Mouse (Mus musculus): Measurements from ENCODE around the gene Ccdc130. TPM values are rescaled to one million over a fixed set of nuclear protein-coding genes. Genes with fewer than 3 reads are reported as not detected.

The Ccdc130 gene
- polyA plus RNA-seq, 1 experiment from 2014 or later: 24.0 TPM

DNA sequence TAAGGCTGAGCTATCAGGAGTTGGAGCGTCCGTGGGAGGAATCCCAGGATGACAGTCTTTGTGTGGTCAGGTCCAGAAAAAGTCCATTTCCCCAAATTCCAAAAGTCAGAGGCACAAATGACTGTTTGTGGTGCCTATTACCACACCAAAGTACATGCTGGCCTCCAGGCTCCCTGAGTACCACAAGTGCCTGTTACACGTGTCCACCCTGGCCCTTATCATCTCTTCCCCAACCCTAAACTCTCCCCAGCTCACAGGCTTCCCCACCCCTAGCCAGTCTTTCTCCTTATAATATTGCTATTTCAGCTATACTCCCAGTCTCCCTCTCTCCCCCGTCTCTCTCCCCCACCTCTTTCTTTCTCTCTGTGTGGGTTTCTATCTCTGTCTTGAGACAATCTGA lies 2.1 kb upstream of the Ccdc130 start:
- H3K27me3 ChIP-seq: no peaks in the 10 kb centered on the region; the same call in 1 of the 2 replicates
- H3K4me1 ChIP-seq (replicated peaks): peaks cover 13% of the 10 kb centered on the region
- H3K27ac ChIP-seq: no peak overlapping the region
- WGBS: 93% methylated on average over 4 of the region's 4 CpGs
- H3K36me3 ChIP-seq: peaks cover 5% of the 10 kb centered on the region; the same call in 1 of the 2 replicates
- no peaks in the 10 kb centered on the region for H3K9me3 ChIP-seq
- no peak overlapping the region for H3K4me2 ChIP-seq
- no peak overlapping the region for H3K4me3 ChIP-seq
- ATAC-seq (ENCODE audit: low FRiP score): no peak
- H3K9ac ChIP-seq: no peak overlapping the region

DNA sequence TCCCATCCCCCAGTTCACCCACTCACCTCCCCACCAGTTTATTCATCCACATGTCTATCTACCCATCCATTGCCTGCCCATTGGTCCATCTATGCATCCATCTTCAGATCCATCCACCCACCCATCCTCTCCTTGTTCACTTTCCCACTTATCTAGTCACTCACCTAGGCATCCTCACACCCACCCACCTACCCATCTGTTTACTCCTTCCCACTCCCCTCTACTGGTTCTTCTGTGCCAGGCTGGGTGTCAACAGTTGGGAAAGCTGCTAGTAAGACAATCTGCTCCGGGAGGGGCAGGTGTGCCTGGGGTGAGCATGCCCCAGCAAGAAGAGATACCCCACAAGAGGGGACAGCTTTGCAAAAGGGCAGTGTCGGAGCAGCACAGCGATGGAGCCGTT lies 9.1 kb downstream of the Ccdc130 start:
- WGBS: 94% methylated on average over 4 of the region's 4 CpGs
- peaks cover 81% of the 10 kb centered on the region for H3K36me3 ChIP-seq
- no peak for ATAC-seq (ENCODE audit: low FRiP score)

DNA sequence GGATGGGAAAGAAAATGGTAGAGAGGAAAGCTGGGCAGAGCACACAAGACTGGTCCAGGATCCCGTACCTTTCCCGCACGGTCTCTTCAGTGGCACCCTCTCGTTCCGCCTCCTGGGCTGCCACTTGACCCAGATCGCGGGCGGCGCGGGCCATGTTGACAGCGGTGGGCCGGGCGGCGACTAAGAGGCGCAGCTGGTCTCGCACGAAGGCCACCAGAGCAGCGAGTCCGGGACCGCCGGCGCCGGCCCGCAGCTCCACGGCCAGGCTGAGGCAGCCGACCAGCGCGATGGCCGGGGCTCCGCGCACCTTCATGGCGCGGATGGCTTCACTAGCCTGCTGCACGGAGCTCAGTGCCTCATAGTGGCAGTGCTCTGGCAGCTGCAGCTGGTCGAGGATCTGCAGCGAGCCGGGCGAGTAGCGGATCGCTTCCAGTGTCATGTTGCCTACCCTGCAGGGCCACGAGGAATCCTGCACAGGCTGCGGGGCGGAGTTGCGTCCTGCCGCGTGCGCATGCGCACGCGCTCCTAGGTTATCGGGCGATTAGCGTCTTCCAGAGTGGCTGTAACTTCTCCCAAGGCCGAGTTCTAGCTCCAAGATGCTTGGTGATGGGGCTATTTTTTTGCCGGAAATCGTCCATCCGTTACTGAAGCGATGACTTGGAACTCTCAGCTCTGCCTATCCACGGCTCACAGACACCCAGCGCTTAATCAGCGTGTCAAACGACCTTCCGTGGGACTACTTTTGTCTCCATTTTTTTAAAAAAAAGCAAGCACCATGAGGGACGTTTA lies 13.2 kb downstream of the Ccdc130 start, which contains the start of gene Mri1:
Gene Mri1, minus strand, starts transcription at position 505 of the 789 bp plus-strand sequence.
- H3K36me3 ChIP-seq: peaks cover 71% of the 10 kb centered on the region
- H3K9me3 ChIP-seq: no peaks in the 10 kb centered on the region
- peak within 1 kb of the TSS; percentile 81 for H3K4me3 ChIP-seq
- under 1% methylated on average over 62 of the region's 64 CpGs for WGBS
- H3K4me2 ChIP-seq: peak within 1 kb of the TSS; percentile 88
- peaks cover 24% of the 10 kb centered on the region for H3K4me1 ChIP-seq (replicated peaks)
- no peaks in the 10 kb centered on the region for H3K27me3 ChIP-seq
- peak within 1 kb of the TSS; percentile 92 for H3K27ac ChIP-seq
- peak within 1 kb of the TSS; percentile 86 for H3K9ac ChIP-seq
- peak; percentile 87 for ATAC-seq (ENCODE audit: low FRiP score)

More for the DNA sequence above, 9.1 kb downstream of the Ccdc130 start:
- Histone ChIP-seq H3K4me1 (replicated peaks) (peaks cover 16% of the 10 kb centered on the region), H3K9ac (no peak overlapping the region), H3K27me3 (no peaks in the 10 kb centered on the region), H3K27ac (no peak overlapping the region), H3K4me2 (no peak overlapping the region), H3K4me3 (no peak overlapping the region), H3K9me3 (no peaks in the 10 kb centered on the region)

DNA sequence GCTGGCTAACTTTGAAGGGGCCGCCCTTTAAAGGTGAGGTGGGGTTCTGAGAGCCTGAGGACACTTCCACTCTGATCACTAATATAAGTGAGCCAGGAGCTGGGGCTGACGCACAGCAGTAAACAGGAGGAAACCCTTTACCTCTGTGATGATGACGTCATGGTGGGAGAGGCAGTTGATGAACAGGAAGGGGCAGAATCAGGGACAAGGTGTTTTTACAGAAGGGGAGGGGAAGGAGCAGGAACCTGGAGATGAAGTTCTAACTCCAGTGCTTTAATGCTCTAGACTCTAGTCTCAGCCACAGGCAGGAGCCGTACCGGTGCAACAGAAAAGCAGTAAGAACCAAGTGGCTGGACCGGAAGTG lies 13.7 kb downstream of the Ccdc130 start:
- H3K36me3 ChIP-seq: peaks cover 71% of the 10 kb centered on the region
- H3K27me3 ChIP-seq: no peaks in the 10 kb centered on the region
- H3K27ac ChIP-seq: peak overlapping the region; percentile 92
- H3K4me1 ChIP-seq (replicated peaks): peaks cover 24% of the 10 kb centered on the region
- ATAC-seq (ENCODE audit: low FRiP score): peak; percentile 37
- peak overlapping the region; percentile 88 for H3K4me2 ChIP-seq
- H3K9me3 ChIP-seq: no peaks in the 10 kb centered on the region
- H3K4me3 ChIP-seq: peak overlapping the region; percentile 81
- peak overlapping the region; percentile 86 for H3K9ac ChIP-seq
- 16% methylated on average over 6 of the region's 6 CpGs for WGBS

DNA sequence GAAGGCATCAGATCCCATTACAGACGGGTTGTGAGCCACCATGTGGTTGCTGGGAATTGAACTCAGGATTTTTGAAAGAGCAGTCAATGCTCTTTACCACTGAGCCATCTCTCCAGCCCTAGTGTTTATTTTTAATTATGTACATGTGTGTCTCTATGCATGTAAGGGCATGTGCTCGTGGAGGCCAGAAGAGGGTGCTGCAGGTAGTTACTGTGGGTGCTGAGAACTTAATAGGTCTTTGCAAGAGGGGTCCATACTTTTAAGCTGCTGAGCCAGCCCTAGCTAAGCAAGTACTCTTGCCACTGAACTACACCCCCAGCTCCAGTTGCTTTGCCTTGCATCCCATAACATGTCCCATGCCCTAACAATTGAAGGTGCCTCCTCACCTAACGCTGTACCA lies 14.3 kb downstream of the Ccdc130 start:
- Histone ChIP-seq H3K9ac (peak overlapping the region; percentile 86), H3K4me2 (peak overlapping the region; percentile 88), H3K27me3 (no peaks in the 10 kb centered on the region), H3K4me1 (replicated peaks) (peaks cover 24% of the 10 kb centered on the region), H3K4me3 (peak overlapping the region; percentile 81), H3K36me3 (peaks cover 71% of the 10 kb centered on the region), H3K9me3 (no peaks in the 10 kb centered on the region), H3K27ac (peak overlapping the region; percentile 92)
- ATAC-seq (ENCODE audit: low FRiP score): no peak
- 88% methylated on average over 3 of the region's 3 CpGs for WGBS

DNA sequence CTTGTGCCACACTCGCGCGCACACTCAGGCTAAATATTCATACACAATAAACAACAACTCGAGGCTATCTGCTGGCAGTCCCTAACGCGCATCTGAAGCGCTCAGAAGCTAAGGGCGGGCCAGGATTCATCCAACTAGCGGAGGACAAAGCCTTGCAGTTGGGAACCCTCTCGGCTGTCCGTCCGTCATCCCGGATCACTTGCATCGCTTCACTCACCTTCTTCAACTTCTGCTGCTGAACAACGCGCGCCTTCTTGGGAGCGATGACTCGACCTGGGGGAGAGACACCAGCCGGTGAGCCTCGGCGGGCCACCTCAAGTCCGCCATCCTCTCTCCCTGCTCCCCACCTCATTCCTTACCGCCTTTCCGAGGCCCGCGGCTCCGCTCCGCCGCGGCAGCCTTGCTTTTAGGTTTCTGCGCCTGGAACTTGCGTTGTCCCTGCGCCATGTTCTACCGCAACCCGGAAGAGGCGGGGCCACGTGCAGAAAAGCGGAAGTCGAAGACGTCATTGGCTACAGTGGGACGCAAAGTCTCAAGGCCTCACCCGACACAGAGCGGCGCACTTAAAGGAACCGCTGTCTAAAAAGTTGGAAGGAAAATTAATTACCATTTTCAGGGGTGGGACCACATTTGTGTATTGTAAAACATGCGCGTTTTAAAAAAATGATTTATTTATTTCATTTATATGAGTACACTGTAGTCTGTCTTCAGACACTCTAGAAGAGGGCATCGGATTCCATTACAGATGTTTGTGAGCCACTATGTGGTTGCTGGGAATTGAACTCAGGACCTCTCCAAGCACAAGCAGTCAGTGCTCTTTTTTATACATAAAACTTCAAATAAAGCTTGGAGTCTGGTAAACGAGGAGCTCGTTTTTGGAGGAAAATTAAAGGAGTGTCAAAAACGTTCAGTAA lies 20.7 kb downstream of the Ccdc130 start, which contains the start of gene D8Ertd738e:
Gene D8Ertd738e, minus strand, starts transcription at position 463 of the 914 bp plus-strand sequence.
- Histone ChIP-seq H3K9me3 (no peaks in the 10 kb centered on the region), H3K9ac (peak within 1 kb of the TSS; percentile 92), H3K27me3 (no peaks in the 10 kb centered on the region), H3K4me2 (peak within 1 kb of the TSS; percentile 88), H3K4me3 (peak within 1 kb of the TSS; percentile 84), H3K36me3 (peaks cover 74% of the 10 kb centered on the region), H3K4me1 (replicated peaks) (peaks cover 14% of the 10 kb centered on the region), H3K27ac (peak within 1 kb of the TSS; percentile 82)
- peak; percentile 93 for ATAC-seq (ENCODE audit: low FRiP score)
- 4% methylated on average over 52 of the region's 52 CpGs for WGBS

DNA sequence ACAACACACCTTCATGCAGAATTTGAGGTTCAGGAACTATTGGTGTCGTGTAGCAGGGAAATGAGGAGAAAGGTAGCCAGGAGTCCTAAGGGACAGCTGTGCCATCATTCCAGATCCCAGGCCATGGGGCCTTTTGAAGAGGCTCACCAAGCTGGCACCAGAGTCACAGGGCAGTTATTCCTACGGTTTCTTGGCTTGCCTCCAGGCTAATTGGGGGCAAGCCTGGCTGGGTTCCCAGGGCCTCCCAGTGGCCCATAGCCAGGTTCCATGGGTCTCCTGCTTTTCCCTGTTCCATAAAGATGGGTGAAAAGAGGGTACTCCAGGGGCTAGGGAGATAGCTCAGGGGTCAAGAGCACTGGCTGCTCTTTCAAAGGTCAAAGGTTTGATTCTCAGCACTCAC lies 28.4 kb downstream of the Ccdc130 start:
- H3K36me3 ChIP-seq: peaks cover 38% of the 10 kb centered on the region
- 54% methylated on average over 2 of the region's 2 CpGs for WGBS
- no peaks in the 10 kb centered on the region for H3K27me3 ChIP-seq
- no peak for ATAC-seq (ENCODE audit: low FRiP score)
- no peaks in the 10 kb centered on the region for H3K9me3 ChIP-seq
- no peak overlapping the region for H3K4me3 ChIP-seq
- 0 out of 2 replicates have a peak overlapping the region, but pooled peaks have one; percentile 10 for H3K9ac ChIP-seq
- H3K4me1 ChIP-seq (replicated peaks): peaks cover 12% of the 10 kb centered on the region
- H3K27ac ChIP-seq: no peak overlapping the region
- H3K4me2 ChIP-seq: no peak overlapping the region

DNA sequence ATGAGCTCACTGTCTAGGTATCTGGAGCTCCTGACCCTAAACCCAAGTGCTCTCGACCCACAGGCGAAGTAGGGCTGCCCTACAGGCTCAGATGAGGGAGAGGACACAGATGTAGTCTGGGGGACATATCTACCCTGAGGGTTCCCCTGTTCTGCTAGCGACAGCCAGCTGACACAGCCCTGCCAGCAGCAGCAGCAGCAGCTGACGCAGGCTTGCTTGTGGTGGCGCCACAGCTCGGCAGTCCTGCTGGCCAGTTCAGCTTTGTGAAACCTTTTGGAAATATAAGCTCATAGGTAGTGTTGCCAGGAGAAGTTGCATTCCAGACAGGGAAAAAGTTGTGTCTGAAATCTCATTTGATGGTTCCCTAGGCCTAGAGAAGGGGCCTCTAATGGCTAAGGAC lies 29.0 kb downstream of the Ccdc130 start:
- WGBS: 64% methylated on average over 6 of the region's 6 CpGs
- no peak overlapping the region for H3K4me3 ChIP-seq
- H3K9ac ChIP-seq: no peak overlapping the region; the same call in 1 of the 2 replicates
- H3K27ac ChIP-seq: no peak overlapping the region
- no peaks in the 10 kb centered on the region for H3K27me3 ChIP-seq
- peaks cover 32% of the 10 kb centered on the region for H3K36me3 ChIP-seq
- H3K9me3 ChIP-seq: no peaks in the 10 kb centered on the region
- H3K4me2 ChIP-seq: no peak overlapping the region
- H3K4me1 ChIP-seq (replicated peaks): peaks cover 13% of the 10 kb centered on the region
- ATAC-seq (ENCODE audit: low FRiP score): no peak

DNA sequence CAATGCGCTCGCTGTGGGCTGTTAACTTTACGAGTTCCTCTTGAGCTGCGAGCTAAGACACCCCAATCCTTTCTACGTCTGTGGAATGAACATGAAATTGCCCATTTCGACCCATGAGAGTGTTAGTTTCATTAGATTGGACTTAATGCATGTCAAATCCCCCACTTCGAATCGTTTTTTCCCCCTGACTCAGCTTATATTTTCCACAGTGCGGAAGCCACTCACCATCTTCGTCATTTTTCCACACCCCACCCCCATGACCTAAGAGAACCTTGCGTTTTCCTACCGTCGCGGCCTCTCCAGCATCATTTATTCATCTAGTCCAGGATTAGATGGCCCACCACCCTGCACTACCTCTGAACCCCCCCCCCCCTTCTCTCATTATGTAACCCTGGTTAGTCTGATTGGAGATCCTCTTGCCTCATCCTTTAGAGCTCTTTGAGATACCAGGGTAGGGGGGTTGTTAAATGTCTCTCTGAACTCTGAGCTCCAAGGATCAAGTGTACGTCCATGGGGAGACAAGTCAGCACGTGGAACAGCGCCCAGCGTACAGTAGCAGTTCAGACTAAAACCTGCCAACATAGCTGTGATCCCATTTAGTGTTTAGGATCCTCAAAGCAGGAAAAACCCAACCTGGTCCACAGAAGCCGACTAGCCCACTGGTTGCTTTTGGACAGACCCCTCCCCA lies 32.5 kb downstream of the Ccdc130 start:
- H3K9ac ChIP-seq: peak overlapping the region; percentile 75
- peak; percentile 34 for ATAC-seq (ENCODE audit: low FRiP score)
- H3K4me1 ChIP-seq (replicated peaks): peaks cover 46% of the 10 kb centered on the region
- no peaks in the 10 kb centered on the region for H3K9me3 ChIP-seq
- H3K4me3 ChIP-seq: peak overlapping the region; percentile 93
- peak overlapping the region; percentile 90 for H3K27ac ChIP-seq
- H3K27me3 ChIP-seq: no peaks in the 10 kb centered on the region
- WGBS: 23% methylated on average over 19 of the region's 19 CpGs
- peak overlapping the region; percentile 65 for H3K4me2 ChIP-seq
- H3K36me3 ChIP-seq: peaks cover 27% of the 10 kb centered on the region

DNA sequence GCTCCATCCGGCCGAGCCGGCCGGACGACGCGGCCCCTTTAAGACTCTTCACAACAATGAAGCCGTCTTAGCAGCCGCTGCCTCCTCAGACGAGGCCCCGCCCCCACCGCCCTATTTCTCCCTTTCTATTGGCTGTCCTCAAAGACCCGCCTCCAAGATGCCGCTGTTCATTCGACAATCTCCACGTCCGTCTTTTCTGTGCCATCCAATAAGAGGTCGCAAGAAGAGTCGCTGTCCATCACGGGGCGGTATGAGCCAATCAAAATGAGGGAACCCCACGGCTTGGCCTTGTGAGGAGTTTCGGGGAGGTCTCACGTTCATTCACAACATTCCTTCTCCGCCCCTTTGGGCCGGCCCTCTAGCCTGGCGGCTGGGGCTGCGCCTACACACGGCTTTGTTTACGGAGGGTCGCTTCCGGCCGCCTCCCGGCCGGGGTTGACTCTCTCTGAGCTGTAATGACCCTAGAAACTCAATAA lies 33.1 kb downstream of the Ccdc130 start, which contains the start of gene Zswim4:
Gene Zswim4, minus strand, starts transcription at position 58 of the 476 bp plus-strand sequence.
- Histone ChIP-seq H3K36me3 (peaks cover 29% of the 10 kb centered on the region), H3K9ac (peak within 1 kb of the TSS; percentile 99), H3K27me3 (no peaks in the 10 kb centered on the region), H3K4me1 (replicated peaks) (peaks cover 49% of the 10 kb centered on the region), H3K9me3 (no peaks in the 10 kb centered on the region), H3K27ac (peak within 1 kb of the TSS; percentile 90), H3K4me2 (peak within 1 kb of the TSS; percentile 93), H3K4me3 (peak within 1 kb of the TSS; percentile 93)
- peak; percentile 98 for ATAC-seq (ENCODE audit: low FRiP score)
- WGBS: under 1% methylated on average over 35 of the region's 35 CpGs

DNA sequence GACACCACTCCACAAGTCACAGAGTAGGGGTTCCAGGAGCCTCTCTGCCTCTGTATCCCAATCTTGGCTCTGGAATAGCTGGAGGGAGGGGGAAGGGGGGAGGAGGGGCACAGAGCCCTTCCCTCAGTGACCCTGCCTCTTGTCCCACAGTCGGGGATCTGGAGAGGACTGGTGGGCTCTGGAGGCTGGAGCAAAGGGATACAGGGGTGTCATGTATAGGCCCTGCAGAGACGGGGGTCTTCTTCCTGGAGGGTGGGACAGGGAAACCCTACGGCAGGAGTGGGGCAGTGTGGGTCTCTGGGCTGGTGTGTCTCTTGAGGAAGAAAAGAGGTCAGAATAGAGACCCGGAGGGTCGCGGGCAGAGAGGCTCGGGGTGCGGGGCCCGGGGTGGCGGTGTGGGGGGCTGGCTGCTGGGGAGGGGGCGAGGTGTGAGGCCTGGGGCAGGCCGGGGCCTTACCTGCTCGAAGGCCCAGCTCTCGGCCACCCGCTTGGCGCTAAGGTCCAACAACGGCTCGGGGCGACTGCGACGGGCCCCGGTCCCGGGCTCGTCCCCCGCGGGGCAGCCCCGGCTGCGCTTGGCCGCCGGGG lies 33.7 kb downstream of the Ccdc130 start:
- 0% methylated on average over 16 of the region's 30 CpGs for WGBS
- no peaks in the 10 kb centered on the region for H3K27me3 ChIP-seq

More for the DNA sequence above, 33.7 kb downstream of the Ccdc130 start:
- peak overlapping the region; percentile 76 for H3K27ac ChIP-seq
- no peaks in the 10 kb centered on the region for H3K9me3 ChIP-seq
- peak overlapping the region; percentile 99 for H3K9ac ChIP-seq
- peak overlapping the region; percentile 93 for H3K4me2 ChIP-seq
- H3K4me1 ChIP-seq (replicated peaks): peaks cover 45% of the 10 kb centered on the region
- ATAC-seq (ENCODE audit: low FRiP score): peak; percentile 55
- H3K4me3 ChIP-seq: peak overlapping the region; percentile 93
- peaks cover 35% of the 10 kb centered on the region for H3K36me3 ChIP-seq
